Mouse (Mus musculus) erythroblast, embryonic 14.5 days (primary cell): ENCODE data around the gene Dnmt3c. TPM values are rescaled to one million over a fixed set of nuclear protein-coding genes. Genes with fewer than 3 reads are reported as not detected.
"Not testable (repeated sequence)": the region's sequence is repeated elsewhere in the genome, so short reads cannot be mapped to it uniquely, and the experiment has no call there.

Experiments
- H3K27me3 ChIP-seq: 2 replicates; pipeline ENCODE4 v1.6.1; 2012; ENCODE audit warnings: inconsistent platforms; ENCODE audit not compliant: control insufficient read depth
- H3K36me3 ChIP-seq: 2 replicates; pipeline ENCODE4 v1.6.1; 2012; ENCODE audit warnings: mild to moderate bottlenecking, inconsistent platforms; ENCODE audit not compliant: control insufficient read depth
- H3K4me1 ChIP-seq: 2 replicates; pipeline ENCODE4 v1.6.1; 2012; ENCODE audit warnings: inconsistent platforms; ENCODE audit not compliant: control insufficient read depth
- H3K4me3 ChIP-seq: replicated peaks from 2 replicates; pipeline ENCODE3; 2012; ENCODE audit warnings: moderate library complexity, mild to moderate bottlenecking, inconsistent platforms
- H3K9me3 ChIP-seq: 2 replicates; pipeline ENCODE4 v1.6.1; 2012; ENCODE audit warnings: low read length, inconsistent platforms, mixed read lengths; ENCODE audit not compliant: control insufficient read depth
- GATA1 ChIP-seq: IDR thresholded peaks from 2 replicates; pipeline ENCODE4 v1.6.1; 2012; ENCODE audit warnings: low read length, inconsistent platforms, mixed read lengths
- TAL1 ChIP-seq: IDR thresholded peaks from 3 replicates; pipeline ENCODE4 v1.6.1; 2012; ENCODE audit warnings: low read length, inconsistent platforms, mixed read lengths
- polyA plus RNA-seq: library from polyadenylated mRNA; stranded (reverse); fragments of >175 nt; gene quantifications from 2 replicates; pipeline ENCODE4 v1.2.3, GENCODE M21; 2012

Dnmt3c gene
- polyA plus RNA-seq, 1 experiment: not detected

DNA sequence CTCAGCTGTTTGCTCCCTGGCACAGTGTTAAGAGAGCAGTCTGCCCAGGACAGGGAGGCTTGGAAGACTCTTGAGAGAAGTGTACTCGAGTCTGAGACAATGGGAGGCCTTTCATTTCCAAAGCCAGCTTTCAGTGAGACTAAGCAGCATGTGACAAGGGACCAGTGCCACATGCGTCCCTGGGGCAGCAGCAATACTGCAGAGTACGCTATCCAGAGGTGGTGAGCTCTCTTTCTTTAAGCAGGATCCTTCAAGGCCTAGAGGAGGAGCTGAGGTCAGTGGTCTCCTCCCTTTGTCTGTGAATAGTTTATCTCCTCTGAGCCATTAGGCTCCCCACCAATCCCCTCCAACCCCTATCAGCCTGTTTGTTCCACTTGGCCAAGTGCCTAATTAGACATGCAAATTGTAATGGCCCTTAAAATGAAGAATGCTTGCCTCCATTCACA, 16.2 kb downstream of the Dnmt3c start:
- Histone ChIP-seq H3K4me1 (peaks cover 28% of the 10 kb centered on the region), H3K4me3 (no peak overlapping the region), H3K9me3 (no peaks in the 10 kb centered on the region), H3K36me3 (no peaks in the 10 kb centered on the region), H3K27me3 (no peaks in the 10 kb centered on the region)
- TF ChIP-seq TAL1: no peak
- no peak for TF ChIP-seq GATA1

DNA sequence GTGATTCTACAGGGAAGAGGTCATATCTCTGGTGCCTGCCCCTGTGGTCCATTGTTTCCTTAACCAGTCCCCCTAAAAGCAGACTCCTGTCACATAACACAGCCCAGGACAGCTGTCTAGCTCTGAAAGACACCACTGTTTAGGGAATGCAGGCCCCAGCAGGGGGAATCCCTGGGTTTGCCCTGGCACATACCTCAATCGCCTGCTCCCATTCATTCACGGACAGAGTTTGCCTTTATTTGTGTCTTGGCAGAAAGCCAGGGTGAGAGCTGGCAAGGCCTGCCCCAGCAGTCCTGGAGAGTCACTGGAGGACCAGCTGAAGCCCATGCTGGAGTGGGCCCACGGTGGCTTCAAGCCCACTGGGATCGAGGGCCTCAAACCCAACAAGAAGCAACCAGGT, 16.8 kb downstream of the Dnmt3c start:
- H3K4me3 ChIP-seq: no peak overlapping the region
- TF ChIP-seq TAL1 (no peak), GATA1 (no peak)
- H3K9me3 ChIP-seq: no peaks in the 10 kb centered on the region
- no peaks in the 10 kb centered on the region for H3K27me3 ChIP-seq
- no peaks in the 10 kb centered on the region for H3K36me3 ChIP-seq
- H3K4me1 ChIP-seq: peaks cover 32% of the 10 kb centered on the region

DNA sequence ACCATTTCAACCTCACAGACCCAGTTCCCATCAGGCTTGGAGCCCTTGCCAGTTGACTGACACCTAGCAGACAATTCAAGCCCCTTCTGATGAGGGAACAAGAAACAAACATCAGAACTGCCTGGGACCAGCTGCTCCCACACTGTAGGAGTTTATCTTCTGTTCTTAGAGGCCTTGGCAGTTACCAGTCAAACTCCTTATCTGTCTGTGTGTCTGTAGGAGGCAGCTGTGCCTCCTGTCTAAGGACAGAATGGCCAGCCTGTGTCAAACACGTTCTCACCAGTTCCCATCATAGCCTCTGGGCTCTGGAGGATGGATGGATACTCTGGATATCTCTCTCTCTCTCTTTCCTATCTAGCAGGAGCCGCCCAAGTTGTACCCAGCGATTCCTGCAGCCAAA, 21.4 kb downstream of the Dnmt3c start:
- not testable (repeated sequence) for H3K4me3 ChIP-seq, H3K9me3 ChIP-seq, H3K27me3 ChIP-seq, H3K36me3 ChIP-seq
- peaks cover 44% of the 10 kb centered on the region for H3K4me1 ChIP-seq

DNA sequence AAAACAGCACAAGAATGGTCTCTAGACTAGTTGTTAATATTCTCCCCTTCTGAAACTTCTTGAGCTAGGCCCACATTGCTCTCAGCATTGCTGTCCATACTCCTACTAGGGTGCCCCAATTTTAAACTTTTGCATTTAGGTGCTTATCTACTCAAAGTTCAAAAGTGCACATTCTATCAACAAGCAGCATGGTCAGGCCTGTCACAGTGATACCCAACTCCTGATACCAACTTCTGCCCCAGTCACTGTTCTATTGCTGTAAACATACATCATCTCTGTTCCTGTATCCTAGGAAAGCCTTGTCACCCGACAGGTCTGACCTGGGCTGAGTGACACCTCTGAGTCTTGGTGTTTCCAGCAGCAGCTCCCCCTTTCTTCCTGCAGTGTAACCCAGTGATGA, 26.6 kb downstream of the Dnmt3c start:
- Histone ChIP-seq H3K27me3 (no peaks in the 10 kb centered on the region), H3K4me1 (peaks cover 46% of the 10 kb centered on the region)
- TF ChIP-seq GATA1: no peak
- no peak for TF ChIP-seq TAL1

DNA sequence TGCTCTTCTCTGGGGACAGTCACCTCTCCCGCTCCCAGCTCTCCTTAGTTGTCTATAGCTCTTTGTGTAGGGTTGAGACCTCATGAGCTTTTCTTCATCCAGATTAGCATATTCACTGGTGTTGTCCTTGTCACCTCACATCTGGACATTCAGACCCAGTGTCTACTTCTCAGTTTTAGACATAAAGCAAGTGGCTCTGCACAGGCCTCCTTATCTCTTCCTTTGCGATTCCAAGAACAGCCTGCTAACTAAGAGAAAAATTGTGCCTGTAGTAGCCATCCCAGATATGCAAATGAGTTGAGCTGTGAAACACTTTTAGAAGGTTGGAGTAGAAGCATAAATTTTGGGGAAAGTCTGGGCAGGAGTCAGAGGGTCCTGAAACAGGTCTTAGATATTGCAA, 28.0 kb downstream of the Dnmt3c start:
- Histone ChIP-seq H3K9me3 (no peaks in the 10 kb centered on the region), H3K36me3 (peaks cover 2% of the 10 kb centered on the region; the same call in 1 of the 2 replicates), H3K4me1 (peaks cover 34% of the 10 kb centered on the region), H3K27me3 (no peaks in the 10 kb centered on the region), H3K4me3 (no peak overlapping the region)
- TF ChIP-seq TAL1 (no peak), GATA1 (no peak)

More for the DNA sequence above, 26.6 kb downstream of the Dnmt3c start:
- Histone ChIP-seq H3K4me3 (no peak overlapping the region), H3K36me3 (peaks cover 2% of the 10 kb centered on the region; the same call in 1 of the 2 replicates), H3K9me3 (no peaks in the 10 kb centered on the region)

DNA sequence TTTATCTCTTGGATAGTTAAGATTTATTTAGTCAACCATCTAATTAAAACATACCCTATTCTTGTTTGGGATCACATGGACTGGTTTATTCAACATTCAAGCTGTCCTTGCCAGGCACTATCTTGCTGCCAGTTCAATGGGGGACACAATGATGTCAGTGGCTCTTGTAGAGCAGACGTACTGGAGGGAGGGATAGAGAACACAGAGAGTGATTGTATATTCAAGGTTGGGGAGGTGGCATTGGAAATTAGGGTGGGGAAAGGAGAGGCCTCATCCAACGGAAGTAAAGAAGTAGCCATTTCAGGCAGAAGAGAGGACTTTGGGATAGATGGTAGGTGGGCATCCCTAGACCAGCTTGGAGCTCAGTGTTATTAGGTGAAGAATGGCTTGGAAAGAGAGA, 28.4 kb downstream of the Dnmt3c start:
- peaks cover 34% of the 10 kb centered on the region for H3K4me1 ChIP-seq
- H3K9me3 ChIP-seq: no peaks in the 10 kb centered on the region
- peaks cover 5% of the 10 kb centered on the region for H3K36me3 ChIP-seq
- no peak for TF ChIP-seq GATA1
- no peak for TF ChIP-seq TAL1
- H3K4me3 ChIP-seq: no peak overlapping the region
- H3K27me3 ChIP-seq: no peaks in the 10 kb centered on the region

DNA sequence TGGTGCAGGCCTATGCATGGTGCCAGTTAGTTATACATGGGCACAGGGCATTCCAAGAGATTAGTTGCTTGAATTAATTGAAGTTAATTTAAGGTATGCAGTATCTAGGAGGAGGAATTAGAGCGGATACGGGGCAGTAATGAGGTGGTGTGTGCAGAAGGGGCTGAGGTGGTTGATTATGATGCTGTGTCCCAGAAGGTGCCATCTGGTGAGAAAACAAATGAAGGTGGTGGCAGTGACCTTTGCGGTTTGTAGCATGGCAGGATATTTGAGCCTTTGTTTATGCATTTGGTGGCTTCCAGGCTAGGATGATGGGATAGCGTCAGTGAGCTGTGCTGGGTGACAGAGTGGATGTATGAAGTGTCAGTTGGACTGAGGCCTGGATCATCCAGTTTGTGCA, 28.8 kb downstream of the Dnmt3c start:
- H3K4me1 ChIP-seq: peaks cover 34% of the 10 kb centered on the region
- no peaks in the 10 kb centered on the region for H3K27me3 ChIP-seq
- TF ChIP-seq TAL1 (no peak), GATA1 (no peak)
- no peak overlapping the region for H3K4me3 ChIP-seq
- H3K9me3 ChIP-seq: no peaks in the 10 kb centered on the region
- H3K36me3 ChIP-seq: peaks cover 5% of the 10 kb centered on the region

DNA sequence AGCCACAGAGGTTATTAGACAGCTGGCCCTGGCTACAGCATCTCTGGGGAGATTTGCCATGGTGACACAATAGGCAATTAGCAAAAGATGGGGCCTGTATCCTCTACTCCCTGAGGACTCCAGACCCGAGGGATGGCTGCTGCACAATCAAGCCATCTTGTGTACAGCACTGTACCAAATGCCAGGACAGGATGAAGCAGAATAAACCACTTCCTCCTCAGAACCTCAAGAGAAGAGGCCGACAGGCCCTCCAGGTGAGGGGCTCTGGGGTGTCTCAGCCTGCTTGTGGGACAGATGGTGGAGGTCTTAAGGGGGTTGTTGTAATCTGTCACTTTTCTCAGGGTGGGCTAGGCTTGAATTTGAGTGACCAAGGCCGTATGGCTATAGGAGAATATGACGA, 37.6 kb downstream of the Dnmt3c start:
- no peak overlapping the region for H3K4me3 ChIP-seq
- peaks cover 3% of the 10 kb centered on the region for H3K36me3 ChIP-seq
- TF ChIP-seq GATA1 (no peak), TAL1 (no peak)
- no peaks in the 10 kb centered on the region for H3K9me3 ChIP-seq
- no peaks in the 10 kb centered on the region; the same call in 1 of the 2 replicates for H3K27me3 ChIP-seq
- peaks cover 1% of the 10 kb centered on the region; the same call in 1 of the 2 replicates for H3K4me1 ChIP-seq

DNA sequence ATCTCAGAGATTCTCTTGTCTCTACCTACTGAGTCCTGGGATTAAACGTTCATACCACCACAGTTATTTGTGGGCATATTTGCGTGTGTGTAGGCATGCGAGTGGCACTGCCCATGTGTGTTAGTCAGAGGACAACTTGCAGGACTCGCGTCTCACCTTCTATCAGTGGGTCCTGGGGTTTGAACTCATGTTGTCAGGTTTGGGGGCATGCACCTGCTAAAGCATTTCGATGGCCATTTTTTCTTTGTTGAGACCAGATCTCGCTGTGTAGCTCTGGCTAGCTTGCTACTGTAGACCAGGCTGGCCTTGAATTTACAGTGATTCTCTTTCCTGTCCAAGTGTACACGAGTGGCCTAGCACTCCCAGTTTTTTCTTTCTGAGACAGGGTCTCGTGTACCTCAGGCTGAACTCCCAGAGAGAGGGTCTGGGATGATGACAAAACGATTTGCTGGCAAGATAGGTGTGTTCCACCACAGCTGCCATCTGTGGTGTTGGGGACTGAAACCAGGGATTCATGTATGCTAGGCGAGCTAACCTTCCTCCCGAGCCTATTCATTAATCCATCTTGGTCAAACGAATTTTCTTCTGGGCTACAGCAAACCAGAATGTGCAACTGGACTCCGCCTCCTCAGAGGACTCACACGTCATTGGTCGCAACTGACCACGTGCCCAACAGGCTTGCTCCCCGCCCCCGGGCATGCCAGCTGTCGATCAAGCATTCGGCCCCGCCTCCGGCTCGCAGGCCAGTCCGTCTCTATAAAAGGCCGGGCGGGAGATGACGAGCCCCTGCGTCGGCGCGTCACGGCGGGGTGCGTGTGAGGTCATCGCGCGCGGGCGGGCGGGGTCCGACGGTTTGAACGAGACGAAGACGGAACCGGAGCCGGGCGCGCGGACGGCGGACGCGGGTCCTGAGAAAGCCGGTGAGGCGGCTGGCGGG, 44.3 kb downstream of the Dnmt3c start, which contains the start of gene Mapre1:
Mapre1 (plus strand) TSS at position 775 of the 937 bp plus-strand sequence.
- H3K4me1 ChIP-seq: peaks cover 60% of the 10 kb centered on the region
- H3K4me3 ChIP-seq: peak within 1 kb of the TSS; percentile 73
- TF ChIP-seq GATA1 (no peak), TAL1 (no peak)
- peaks cover 28% of the 10 kb centered on the region for H3K36me3 ChIP-seq
- no peaks in the 10 kb centered on the region for H3K27me3 ChIP-seq
- H3K9me3 ChIP-seq: no peaks in the 10 kb centered on the region
